Mouse (Mus musculus) spleen, adult 10 weeks (tissue): ENCODE results near the gene Tent5b. TPM values are rescaled to one million over a fixed set of nuclear protein-coding genes. Genes with fewer than 3 reads are reported as not detected.

Experiments used
- polyA plus RNA-seq: library from polyadenylated mRNA; stranded (reverse); fragments of 350-450 nt; fragmentation: Illumina TruSeq; extraction: RNeasy Lipid Tissue Mini Kit (QIAGEN cat#74804); gene quantifications from one replicate; pipeline ENCODE4 v1.2.3, GENCODE M21; 2015; ENCODE audit warnings: low replicate concordance; ENCODE audit not compliant: insufficient read depth

The Tent5b gene
- polyA plus RNA-seq = 0.12 TPM

GRCm38 (mm10) chr4:133479458-133480184, at the start of gene Tent5b:
Gene Tent5b (plus strand): TSS chr4:133480132.

GRCm38 (mm10) chr4:133498160-133498724, 18.3 kb downstream of the Tent5b start, which contains the start of gene Trnp1:
Gene Trnp1 (minus strand): TSS chr4:133498550.

GRCm38 (mm10) chr4:133518601-133519368, 38.9 kb downstream of the Tent5b start, which contains the start of gene Kdf1:
Gene Kdf1 (plus strand): TSS chr4:133518963.

Other genes starting within 250 kb of the Tent5b start
- gene Map3k6, start 239.3 kb upstream of the Tent5b start, polyA plus RNA-seq = 2.7 TPM
- 0.62 TPM for gene Sytl1, start 217.0 kb upstream of the Tent5b start, polyA plus RNA-seq
- 26.6 TPM for gene Tmem222, start 202.3 kb upstream of the Tent5b start, polyA plus RNA-seq
- gene Wdtc1, start 126.7 kb upstream of the Tent5b start, polyA plus RNA-seq = 8.3 TPM
- 12.0 TPM for gene Slc9a1, start 110.4 kb upstream of the Tent5b start, polyA plus RNA-seq
- gene Trnp1, start 18.4 kb downstream of the Tent5b start, polyA plus RNA-seq = 1.0 TPM
- gene Kdf1, start 38.8 kb downstream of the Tent5b start, polyA plus RNA-seq = not detected
- 78.9 TPM for gene Nudc, start 65.9 kb downstream of the Tent5b start, polyA plus RNA-seq
- gene Nr0b2, start 73.2 kb downstream of the Tent5b start, polyA plus RNA-seq = not detected
- 7.4 TPM for gene Gpatch3, start 94.6 kb downstream of the Tent5b start, polyA plus RNA-seq
- 6.8 TPM for gene Gpn2, start 104.2 kb downstream of the Tent5b start, polyA plus RNA-seq
- 5.5 TPM for gene Sfn, start 122.0 kb downstream of the Tent5b start, polyA plus RNA-seq
- 106 TPM for gene Zdhhc18, start 170.0 kb downstream of the Tent5b start, polyA plus RNA-seq
- gene Pigv, start 192.5 kb downstream of the Tent5b start, polyA plus RNA-seq = 17.2 TPM